Mouse (Mus musculus): ENCODE data around the gene Antxr1.

DNA sequence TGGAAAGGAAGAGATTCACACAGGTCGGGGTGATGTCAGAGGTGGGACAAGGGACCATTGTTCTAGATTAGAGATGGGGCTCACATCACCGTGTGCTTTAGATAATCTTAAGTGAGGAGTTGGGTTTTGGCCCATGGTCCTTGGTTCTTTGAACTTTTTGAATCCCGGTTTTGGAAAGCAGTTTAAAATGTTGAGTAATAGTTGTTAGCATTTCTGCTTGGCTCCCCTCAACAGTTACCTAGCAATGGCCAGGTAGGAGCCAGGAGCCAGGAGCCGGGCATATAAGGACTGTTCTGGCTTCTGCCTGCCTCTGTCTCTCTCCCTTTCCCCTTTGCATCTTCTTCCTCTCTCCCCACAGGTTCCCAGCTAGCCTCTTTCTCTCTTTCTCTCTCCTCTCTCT is 62.5 kb downstream of the Antxr1 start:
- TF ChIP-seq CTCF (IDR thresholded peaks at IDR 0.05; ENCODE audit: low read depth) (no peak), EP300 (IDR thresholded peaks at IDR 0.05; ENCODE audit: low read depth) (no peak)

All from liver, embryonic 14.5 days (tissue).